ENCODE assay signal across 8 mouse cellular contexts in the genomic region with DNA sequence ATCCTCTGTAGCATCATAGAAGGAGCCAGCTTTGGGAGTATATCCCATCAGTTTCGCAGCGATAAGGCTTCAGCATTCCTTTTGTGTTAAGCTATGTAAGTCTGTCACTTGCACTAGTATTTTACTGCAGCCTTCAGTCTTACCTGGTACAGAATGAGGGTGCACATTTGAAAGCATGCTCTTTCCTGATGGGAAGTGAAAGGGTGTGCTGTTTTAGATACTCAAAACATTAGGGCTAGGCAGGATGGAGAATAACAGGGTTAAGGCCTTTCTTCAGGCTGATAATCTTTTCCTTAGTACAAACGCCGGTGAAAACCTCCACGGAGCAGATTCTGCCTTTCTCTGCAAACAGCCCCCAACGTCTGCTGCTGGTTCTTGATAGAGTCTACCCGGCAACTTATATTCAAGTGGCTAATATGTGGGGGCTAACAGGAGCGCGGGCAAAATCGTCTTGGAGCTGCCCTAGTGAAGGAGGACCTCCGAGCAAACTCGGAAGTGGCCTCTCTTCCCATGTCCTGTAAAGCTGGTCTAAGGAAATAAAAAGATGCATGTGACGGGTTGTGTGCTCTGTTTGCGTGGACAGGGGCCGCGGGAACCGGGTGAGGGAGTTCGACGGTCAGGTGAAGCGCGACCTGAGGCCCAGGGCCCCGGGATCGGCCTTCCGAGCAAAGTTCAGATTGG. TPM values are rescaled to one million over a fixed set of nuclear protein-coding genes. Genes with fewer than 3 reads are reported as not detected.
DNase-seq lines count a peak whose midpoint lies in the region; ATAC-seq and TF ChIP-seq lines count a peak whose summit lies in the region.

No protein-coding gene starts in this region.

- peak overlapping the region; percentile 77 for H3K9ac ChIP-seq in kidney, embryonic 14.5 days (ENCODE audit: low read depth, low read length)
- H3K9ac ChIP-seq in liver, postnatal 0 days (replicated peaks), result peak overlapping the region; percentile 73

- ATAC-seq in kidney, embryonic 14.5 days (ENCODE audit: low FRiP score, low TSS enrichment), result peak; percentile 84; the same call in 1 of the 2 replicates
- peak; percentile 63 for ATAC-seq in Patski
- no peak for ATAC-seq in liver, postnatal 0 days

- H3K4me2 ChIP-seq in kidney, embryonic 14.5 days (replicated peaks; ENCODE audit: low read depth, low read length), result peak overlapping the region; percentile 76
- peak overlapping the region; percentile 89 for H3K4me2 ChIP-seq in liver, postnatal 0 days (ENCODE audit: low read depth, low read length)

- H3K27me3 ChIP-seq in kidney, embryonic 14.5 days (ENCODE audit: control insufficient read depth, insufficient read depth, low read length), result no peaks in the 10 kb centered on the region
- H3K27me3 ChIP-seq in Patski, result no peaks in the 10 kb centered on the region
- no peaks in the 10 kb centered on the region for H3K27me3 ChIP-seq in liver, postnatal 0 days (ENCODE audit: insufficient read depth, low read length)

- CTCF ChIA-PET in Patski (lab: Charles Lee), result no interaction called here

- peak overlapping the region; percentile 93 for H3K4me3 ChIP-seq in kidney, embryonic 14.5 days (ENCODE audit: low read length)
- H3K4me3 ChIP-seq in liver, postnatal 0 days (ENCODE audit: low read depth, low read length), result peak overlapping the region; percentile 81

- TF ChIP-seq EP300 in liver, postnatal 0 days (IDR thresholded peaks at IDR 0.05; ENCODE audit: low read depth), result no peak

- no peak for TF ChIP-seq CTCF in Patski (IDR thresholded peaks at IDR 0.05)
- no peak for TF ChIP-seq CTCF in liver, postnatal 0 days (IDR thresholded peaks at IDR 0.05; ENCODE audit: low read depth)

- intact Hi-C loops in left cerebral cortex, postnatal 14 days (cut with DNase I), result no loop called here

- H3K4me1 ChIP-seq in kidney, embryonic 14.5 days (ENCODE audit: control insufficient read depth, insufficient read depth, low read length), result peaks cover 3% of the 10 kb centered on the region; the same call in 1 of the 2 replicates
- peaks cover 14% of the 10 kb centered on the region for H3K4me1 ChIP-seq in liver, postnatal 0 days (ENCODE audit: insufficient read depth)

- peak overlapping the region; percentile 88 for H3K27ac ChIP-seq in kidney, embryonic 14.5 days (ENCODE audit: low read depth, low read length)
- peak overlapping the region; percentile 84 for H3K27ac ChIP-seq in liver, postnatal 0 days (ENCODE audit: low read depth)

- H3K9me3 ChIP-seq in kidney, embryonic 14.5 days (ENCODE audit: control insufficient read depth, low read length), result no peaks in the 10 kb centered on the region
- H3K9me3 ChIP-seq in liver, postnatal 0 days (ENCODE audit: low read length), result no peaks in the 10 kb centered on the region

- H3K36me3 ChIP-seq in kidney, embryonic 14.5 days (ENCODE audit: control insufficient read depth, insufficient read depth, low read length), result peaks cover 13% of the 10 kb centered on the region
- peaks cover 15% of the 10 kb centered on the region for H3K36me3 ChIP-seq in liver, postnatal 0 days (replicated peaks; ENCODE audit: insufficient read depth, low read length)

- no peak for DNase-seq in kidney, adult 11 months
- DNase-seq in Patski (ENCODE audit: low read depth, low spot score), result no peak
- DNase-seq in forelimb bud, embryonic 11.5 days (ENCODE audit: low read depth, low spot score), result peak; percentile 3
- no peak for DNase-seq in liver, postnatal 0 days
- no peak for DNase-seq in left cerebral cortex, postnatal 14 days (ENCODE audit: low spot score in 2 of 2)
- DNase-seq in cerebellum, adult 9-11 months, result no peak
- no peak for DNase-seq in layer of hippocampus, postnatal 25 days (ENCODE audit: extremely low spot score in 1 of 2, low spot score in 1 of 2)

- in situ Hi-C loops in Patski (cut with MboI; ENCODE audit: low pct_unique_long_range_greater_than_20kb), result no loop called here

- POLR2A ChIA-PET in Patski (lab: Charles Lee), result interaction anchor here (0.7 to 1.2 kb wide), 3 partner anchors 20 to 95 kb away, joined by 3 read pairs; a partner anchor contains a TSS

- 9% methylated on average over 24 of the region's 24 CpGs for WGBS in kidney, embryonic 14.5 days
- WGBS in liver, postnatal 0 days (ENCODE audit: insufficient replicate concordance), result 9% methylated on average over 24 of the region's 24 CpGs

RNA-seq across cellular contexts. Expression of a gene that starts 0.5 kb away (rescaled TPM):
- polyA plus RNA-seq in kidney, embryonic 14.5 days (2014; fragmentation: Nextera tagmentation; extraction: Ambion mirVana), result 306 and 426 TPM in 2 replicates
- polyA plus RNA-seq in Patski (2021), result 114 TPM
- 130 and 135 TPM in 2 replicates for polyA plus RNA-seq in liver, postnatal 0 days (2015; fragmentation: Nextera tagmentation; extraction: Ambion mirVana)
- 10 to 100 TPM; 85.2 to 88.0 TPM for total RNA-seq in left cerebral cortex, postnatal 14 days (2021)
- total RNA-seq in layer of hippocampus, postnatal 25 days (2021), result 10 to 100 TPM; 84.2 to 86.0 TPM

RNA-seq across cellular contexts. Expression of a gene that starts 24.6 kb away (rescaled TPM):
- 6.5 and 7.8 TPM in 2 replicates for polyA plus RNA-seq in kidney, embryonic 14.5 days (2014; fragmentation: Nextera tagmentation; extraction: Ambion mirVana)
- polyA plus RNA-seq in Patski (2021), result 7.1 TPM
- polyA plus RNA-seq in liver, postnatal 0 days (2015; fragmentation: Nextera tagmentation; extraction: Ambion mirVana), result 3.1 and 4.6 TPM in 2 replicates
- 10 to 100 TPM; 63.5 to 91.4 TPM for total RNA-seq in left cerebral cortex, postnatal 14 days (2021)
- 10 to 100 TPM; 69.9 to 71.8 TPM for total RNA-seq in layer of hippocampus, postnatal 25 days (2021)

RNA-seq across cellular contexts. Expression of a gene that starts 26.3 kb away (rescaled TPM):
- 16.5 and 17.6 TPM in 2 replicates for polyA plus RNA-seq in kidney, embryonic 14.5 days (2014; fragmentation: Nextera tagmentation; extraction: Ambion mirVana)
- polyA plus RNA-seq in Patski (2021), result 11.2 TPM
- 8.4 and 9.4 TPM in 2 replicates for polyA plus RNA-seq in liver, postnatal 0 days (2015; fragmentation: Nextera tagmentation; extraction: Ambion mirVana)
- 10 to 100 TPM; 10.6 to 11.5 TPM for total RNA-seq in left cerebral cortex, postnatal 14 days (2021)
- 10 to 100 TPM; 12.5 to 14.6 TPM for total RNA-seq in layer of hippocampus, postnatal 25 days (2021)

RNA-seq across cellular contexts. Expression of a gene that starts 47.8 kb away (rescaled TPM):
- polyA plus RNA-seq in kidney, embryonic 14.5 days (2014; fragmentation: Nextera tagmentation; extraction: Ambion mirVana), result 1.7 and 5.0 TPM in 2 replicates
- 1.1 TPM for polyA plus RNA-seq in Patski (2021)
- 0.44 and 0.68 TPM in 2 replicates for polyA plus RNA-seq in liver, postnatal 0 days (2015; fragmentation: Nextera tagmentation; extraction: Ambion mirVana)
- 10 to 100 TPM; 19.3 to 25.0 TPM for total RNA-seq in left cerebral cortex, postnatal 14 days (2021)
- total RNA-seq in layer of hippocampus, postnatal 25 days (2021), result 10 to 100 TPM; 21.4 to 31.4 TPM

RNA-seq across cellular contexts. Expression of a gene that starts 48.0 kb away (rescaled TPM):
- polyA plus RNA-seq in kidney, embryonic 14.5 days (2014; fragmentation: Nextera tagmentation; extraction: Ambion mirVana), result 2.3 and 3.4 TPM in 2 replicates
- 0.53 TPM for polyA plus RNA-seq in Patski (2021)
- 0.60 and 0.72 TPM in 2 replicates for polyA plus RNA-seq in liver, postnatal 0 days (2015; fragmentation: Nextera tagmentation; extraction: Ambion mirVana)
- 10 to 100 TPM; 11.3 to 13.0 TPM for total RNA-seq in left cerebral cortex, postnatal 14 days (2021)
- total RNA-seq in layer of hippocampus, postnatal 25 days (2021), result 10 to 100 TPM; 13.0 to 13.5 TPM
